Mouse (Mus musculus) heart, postnatal 0 days (tissue): ENCODE data around the gene Tnk2. TPM values are rescaled to one million over a fixed set of nuclear protein-coding genes. Genes with fewer than 3 reads are reported as not detected.
A peak's percentile ranks its signal among the peaks of the same experiment; 100 is the strongest.

Experiments
- ATAC-seq: fragments of 200-750 bp; cut with Nextera tagmentation; 2 replicates; pipeline ENCODE4 v1.8.0; 2017; ENCODE audit warnings: low read depth, moderate number of reproducible peaks, moderate library complexity; ENCODE audit not compliant: insufficient read depth
- DNase-seq: peaks from one replicate; pipeline ENCODE4 v3.0.0-alpha.2; 2016; ENCODE audit warnings: low spot score
- H3K27ac ChIP-seq: fragments of 300-500 bp; sonication (generic); 2 replicates; pipeline ENCODE4 v1.5.1; 2014; ENCODE audit warnings: low read depth, mild to moderate bottlenecking
- H3K27me3 ChIP-seq: fragments of 300-500 bp; sonication (generic); 2 replicates; pipeline ENCODE4 v1.6.1; 2014; ENCODE audit warnings: low read length, mixed read lengths; ENCODE audit not compliant: control insufficient read depth, insufficient read depth
- H3K36me3 ChIP-seq: fragments of 300-500 bp; sonication (generic); replicated peaks from 2 replicates; pipeline ENCODE4 v1.6.1; 2014; ENCODE audit warnings: low read length, mixed read lengths; ENCODE audit not compliant: control insufficient read depth, insufficient read depth
- H3K4me1 ChIP-seq: fragments of 300-500 bp; sonication (generic); 2 replicates; pipeline ENCODE4 v1.6.1; 2014; ENCODE audit warnings: antibody characterized with exemption; ENCODE audit not compliant: control insufficient read depth, insufficient read depth
- H3K4me2 ChIP-seq: fragments of 300-500 bp; sonication (generic); 2 replicates; pipeline ENCODE4 v1.6.1; 2014; ENCODE audit warnings: low read depth, mild to moderate bottlenecking, low read length, moderate library complexity
- H3K4me3 ChIP-seq: fragments of 300-500 bp; sonication (generic); 2 replicates; pipeline ENCODE4 v1.5.1; 2014; ENCODE audit warnings: low read depth, low read length
- H3K9ac ChIP-seq: fragments of 300-500 bp; sonication (generic); replicated peaks from 2 replicates; pipeline ENCODE4 v1.6.1; 2014; ENCODE audit warnings: low read depth, low read length, mixed read lengths
- H3K9me3 ChIP-seq: fragments of 300-500 bp; sonication (generic); replicated peaks from 2 replicates; pipeline ENCODE4 v1.6.1; 2016; ENCODE audit warnings: low read length; ENCODE audit not compliant: control insufficient read depth
- CTCF ChIP-seq: IDR thresholded peaks from 2 replicates; pipeline ENCODE4 v1.5.1; 2016; ENCODE audit warnings: antibody characterized with exemption, control low read depth, low read depth
- EP300 ChIP-seq: IDR thresholded peaks from 2 replicates; pipeline ENCODE4 v1.6.1; 2016; ENCODE audit warnings: antibody characterized with exemption, low read depth
- WGBS: fragments of 180-500 bp; shearing (Covaris S2); extraction: QIAGEN DNeasy Blood & Tissue Kit; methylation state at CpG from one replicate; pipeline ENCODE4 v1.1.7; 2014; 5-methylcytosine and 5-hydroxymethylcytosine counted together
- polyA plus RNA-seq: library from polyadenylated mRNA; unstranded; fragments of >200 nt; fragmentation: Nextera tagmentation; extraction: Ambion mirVana; gene quantifications from 2 replicates; pipeline ENCODE4 v1.2.1, GENCODE M21; 2015
- total RNA-seq: library from RNA; depleted of rRNA; stranded (reverse); fragments of >200 nt; gene quantifications from 2 replicates; pipeline ENCODE4 v1.2.3, GENCODE M21; 2014; ENCODE audit warnings: low replicate concordance

Gene Tnk2
- total and polyA plus RNA-seq, 2 experiments from 2014 or later = 6.0 to 14.2 TPM

GRCm38 (mm10) chr16:32642280-32642679 lies 1.4 kb upstream of the Tnk2 start:
- no peak for ATAC-seq
- H3K27me3 ChIP-seq = no peaks in the 10 kb centered on the region
- no peak overlapping the region for H3K4me3 ChIP-seq
- no peak overlapping the region for H3K27ac ChIP-seq
- H3K36me3 ChIP-seq = no peaks in the 10 kb centered on the region
- H3K9ac ChIP-seq = no peak overlapping the region
- no peak overlapping the region for H3K4me2 ChIP-seq
- peaks cover 12% of the 10 kb centered on the region for H3K4me1 ChIP-seq
- no peaks in the 10 kb centered on the region for H3K9me3 ChIP-seq
- WGBS = 72% methylated on average over 13 of the region's 13 CpGs
- DNase-seq = no peak
- TF ChIP-seq CTCF (no peak), EP300 (no peak)

GRCm38 (mm10) chr16:32644069-32644800 lies 561 bp downstream of the Tnk2 start:
- DNase-seq = peak; percentile 6
- no peaks in the 10 kb centered on the region for H3K27me3 ChIP-seq
- H3K9ac ChIP-seq = peak overlapping the region; percentile 86
- H3K4me2 ChIP-seq = peak overlapping the region; percentile 96
- H3K4me3 ChIP-seq = peak overlapping the region; percentile 86
- peak; percentile 58 for ATAC-seq
- TF ChIP-seq CTCF = no peak
- no peak for TF ChIP-seq EP300
- peaks cover 12% of the 10 kb centered on the region for H3K4me1 ChIP-seq
- peak overlapping the region; percentile 54 for H3K27ac ChIP-seq
- no peaks in the 10 kb centered on the region for H3K36me3 ChIP-seq
- WGBS = under 1% methylated on average over 60 of the region's 82 CpGs
- H3K9me3 ChIP-seq = no peaks in the 10 kb centered on the region

DNA sequence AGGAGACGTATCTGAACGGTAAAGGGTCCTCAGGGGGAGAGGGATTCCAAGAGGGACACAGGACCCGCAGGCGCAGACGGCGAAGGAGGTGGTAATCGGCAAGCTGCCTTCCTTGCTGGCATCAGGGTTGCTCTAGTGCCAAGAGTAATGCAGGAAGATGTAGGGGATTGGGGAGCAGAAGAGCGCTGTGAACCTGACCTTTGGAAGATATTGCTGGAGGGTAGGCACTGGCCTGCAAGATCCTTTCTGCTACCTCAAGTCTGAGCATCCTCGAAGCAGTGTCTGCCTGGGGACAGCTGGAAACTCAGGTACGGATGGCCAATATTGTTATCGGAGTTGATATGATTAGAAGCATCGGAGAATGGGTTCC lies 1.1 kb downstream of the Tnk2 start:
- 18% methylated on average over 12 of the region's 12 CpGs for WGBS
- ATAC-seq = no peak
- peak overlapping the region; percentile 54; the same call in 1 of the 2 replicates for H3K27ac ChIP-seq
- H3K4me1 ChIP-seq = peaks cover 12% of the 10 kb centered on the region
- peak overlapping the region; percentile 86 for H3K9ac ChIP-seq
- peak overlapping the region; percentile 86 for H3K4me3 ChIP-seq
- no peak for DNase-seq
- no peaks in the 10 kb centered on the region for H3K9me3 ChIP-seq
- no peaks in the 10 kb centered on the region for H3K36me3 ChIP-seq
- peak overlapping the region; percentile 96 for H3K4me2 ChIP-seq
- no peak for TF ChIP-seq EP300
- no peak for TF ChIP-seq CTCF
- H3K27me3 ChIP-seq = no peaks in the 10 kb centered on the region

- H3K9ac ChIP-seq = no peak overlapping the region
- H3K36me3 ChIP-seq = no peaks in the 10 kb centered on the region
- H3K27me3 ChIP-seq = no peaks in the 10 kb centered on the region
- TF ChIP-seq EP300 (no peak), CTCF (peak; percentile 21)
- no peaks in the 10 kb centered on the region for H3K9me3 ChIP-seq
- H3K4me3 ChIP-seq = peak overlapping the region; percentile 86
- H3K4me2 ChIP-seq = peak overlapping the region; percentile 96
- peaks cover 12% of the 10 kb centered on the region for H3K4me1 ChIP-seq
- no peak overlapping the region for H3K27ac ChIP-seq
- WGBS = 11% methylated on average over 14 of the region's 14 CpGs
- DNase-seq = peak; percentile 49
- ATAC-seq = peak; percentile 21
Measured at GRCm38 (mm10) chr16:32645361-32645914, 1.8 kb downstream of the Tnk2 start.

DNA sequence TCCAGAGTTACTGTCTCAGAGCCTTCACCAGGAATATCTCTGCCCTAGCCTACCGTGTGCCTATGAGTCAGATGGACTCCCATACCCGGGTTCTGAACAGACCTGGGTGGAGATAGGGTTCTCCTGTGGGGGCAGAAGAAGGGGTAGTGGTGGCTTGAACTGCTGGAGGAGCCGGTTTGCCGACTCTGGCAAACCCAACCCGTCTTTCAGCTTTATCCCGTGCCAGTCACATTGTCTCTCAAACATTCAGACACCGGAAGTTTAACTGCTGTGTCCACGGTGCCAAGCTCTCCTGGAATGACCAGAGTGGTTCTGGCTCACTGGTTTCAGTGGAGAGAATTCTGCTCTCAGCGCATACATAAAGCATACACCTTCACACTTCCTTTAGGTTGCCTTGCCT lies 2.3 kb downstream of the Tnk2 start:
- Histone ChIP-seq H3K27ac (no peak overlapping the region), H3K9ac (no peak overlapping the region), H3K4me3 (0 out of 2 replicates have a peak overlapping the region, but pooled peaks have one; percentile 86), H3K4me1 (peaks cover 12% of the 10 kb centered on the region), H3K36me3 (no peaks in the 10 kb centered on the region), H3K9me3 (no peaks in the 10 kb centered on the region), H3K4me2 (peak overlapping the region; percentile 96), H3K27me3 (no peaks in the 10 kb centered on the region)
- DNase-seq (no peak), ATAC-seq (no peak)
- 81% methylated on average over 9 of the region's 9 CpGs for WGBS
- TF ChIP-seq CTCF (no peak), EP300 (no peak)

- H3K4me1 ChIP-seq = peaks cover 17% of the 10 kb centered on the region
- DNase-seq (no peak), ATAC-seq (no peak)
- H3K4me2 ChIP-seq = no peak overlapping the region
- H3K9ac ChIP-seq = no peak overlapping the region
- no peaks in the 10 kb centered on the region for H3K9me3 ChIP-seq
- TF ChIP-seq CTCF = no peak
- no peak for TF ChIP-seq EP300
- no peak overlapping the region for H3K4me3 ChIP-seq
- no peaks in the 10 kb centered on the region for H3K27me3 ChIP-seq
- H3K27ac ChIP-seq = no peak overlapping the region
- no peaks in the 10 kb centered on the region; the same call in 1 of the 2 replicates for H3K36me3 ChIP-seq
Measured at GRCm38 (mm10) chr16:32647712-32648111, 4.0 kb downstream of the Tnk2 start.
